Mouse (Mus musculus) stomach, postnatal 0 days (tissue): ENCODE data around the gene Mmrn2. TPM values are rescaled to one million over a fixed set of nuclear protein-coding genes. Genes with fewer than 3 reads are reported as not detected.
A peak's percentile ranks its signal among the peaks of the same experiment; 100 is the strongest.

ENCODE experiments used
- ATAC-seq: fragments of 200-750 bp; cut with Nextera tagmentation; 2 replicates; pipeline ENCODE4 v1.8.0; 2017; ENCODE audit not compliant: low FRiP score, low TSS enrichment
- DNase-seq: peaks from one replicate; pipeline ENCODE4 v3.0.0-alpha.2; 2016; ENCODE audit warnings: low spot score
- H3K27ac ChIP-seq: fragments of 300-500 bp; sonication (generic); replicated peaks from 2 replicates; pipeline ENCODE4 v1.5.1; 2014; ENCODE audit warnings: mild to moderate bottlenecking, control low read depth
- H3K27me3 ChIP-seq: fragments of 300-500 bp; sonication (generic); 2 replicates; pipeline ENCODE4 v1.6.1; 2014; ENCODE audit warnings: low read length; ENCODE audit not compliant: control insufficient read depth, insufficient read depth
- H3K36me3 ChIP-seq: fragments of 300-500 bp; sonication (generic); 2 replicates; pipeline ENCODE4 v1.6.1; 2014; ENCODE audit warnings: low read length, mixed read lengths; ENCODE audit not compliant: control insufficient read depth, insufficient read depth
- H3K4me1 ChIP-seq: fragments of 300-500 bp; sonication (generic); replicated peaks from 2 replicates; pipeline ENCODE4 v1.6.1; 2014; ENCODE audit warnings: antibody characterized with exemption; ENCODE audit not compliant: control insufficient read depth, insufficient read depth
- H3K4me2 ChIP-seq: fragments of 300-500 bp; sonication (generic); replicated peaks from 2 replicates; pipeline ENCODE4 v1.6.1; 2014; ENCODE audit warnings: low read depth, mild to moderate bottlenecking, control low read depth, moderate library complexity
- H3K4me3 ChIP-seq: fragments of 300-500 bp; sonication (generic); 2 replicates; pipeline ENCODE4 v1.5.1; 2014; ENCODE audit warnings: low read depth, low read length, control low read depth
- H3K9ac ChIP-seq: fragments of 300-500 bp; sonication (generic); 2 replicates; pipeline ENCODE4 v1.6.1; 2014; ENCODE audit warnings: mild to moderate bottlenecking, low read length, control low read depth, mixed read lengths
- H3K9me3 ChIP-seq: fragments of 300-500 bp; sonication (generic); 2 replicates; pipeline ENCODE4 v1.6.1; 2016; ENCODE audit warnings: low read length; ENCODE audit not compliant: control insufficient read depth
- CTCF ChIP-seq: IDR thresholded peaks from 2 replicates; pipeline ENCODE4 v1.5.1; 2016; ENCODE audit warnings: antibody characterized with exemption, low read depth, mild to moderate bottlenecking, moderate library complexity
- EP300 ChIP-seq: optimal IDR thresholded peaks from 2 replicates; pipeline ENCODE3; 2016; ENCODE audit warnings: antibody characterized with exemption
- WGBS: fragments of 180-500 bp; shearing (Covaris S2); extraction: QIAGEN DNeasy Blood & Tissue Kit; methylation state at CpG from one replicate; pipeline ENCODE4 v1.1.7; 2014; 5-methylcytosine and 5-hydroxymethylcytosine counted together
- polyA plus RNA-seq: library from polyadenylated mRNA; unstranded; fragments of >200 nt; fragmentation: Nextera tagmentation; extraction: Ambion mirVana; gene quantifications from 2 replicates; pipeline ENCODE4 v1.2.1, GENCODE M21; 2015

Mmrn2 gene
- polyA plus RNA-seq, 1 experiment from 2014 or later = 4.1 TPM

DNA sequence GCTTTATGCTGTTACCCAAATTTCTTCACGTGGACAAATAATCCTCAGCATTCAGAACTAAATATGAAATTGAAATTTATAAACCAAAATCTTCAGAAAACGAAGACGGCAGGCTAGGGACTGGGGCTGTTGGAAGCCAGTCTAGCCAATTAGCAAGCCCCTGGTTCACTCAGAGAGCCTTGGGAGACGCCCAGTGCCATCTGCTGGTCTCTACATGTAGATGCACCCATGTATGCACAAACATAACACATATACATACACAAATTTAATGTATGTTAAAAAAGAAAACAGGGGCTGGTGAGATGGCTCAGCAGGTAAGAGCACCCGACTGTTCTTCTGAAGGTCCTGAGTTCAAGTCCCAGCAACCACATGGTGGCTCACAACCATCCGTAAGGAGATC lies 71.4 kb downstream of the Mmrn2 start:
- 92% methylated on average over 6 of the region's 6 CpGs for WGBS
- Histone ChIP-seq H3K9me3 (no peaks in the 10 kb centered on the region), H3K4me3 (no peak overlapping the region)

DNA sequence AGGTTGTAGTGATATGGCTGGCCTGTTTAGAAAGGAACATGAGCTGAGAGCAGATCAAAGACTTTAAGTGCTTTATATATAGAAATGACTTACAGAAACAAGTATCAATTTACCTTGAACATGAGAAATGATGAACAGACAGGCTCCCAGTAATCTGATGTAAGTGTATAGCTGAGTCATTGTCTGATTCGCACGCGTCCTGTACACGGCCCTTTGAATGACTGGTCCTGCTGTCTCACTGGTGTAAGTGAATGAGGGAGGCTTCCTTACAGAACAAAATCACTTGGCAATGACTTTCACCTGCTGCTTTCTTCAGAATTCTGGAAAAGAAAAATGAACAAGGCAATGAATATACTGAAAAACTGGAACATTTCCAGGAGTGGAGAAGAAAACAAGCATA lies 72.4 kb downstream of the Mmrn2 start:
- DNase-seq (no peak), ATAC-seq (no peak)
- no peak overlapping the region for H3K4me3 ChIP-seq
- no peak overlapping the region for H3K4me2 ChIP-seq
- H3K4me1 ChIP-seq = no peaks in the 10 kb centered on the region
- WGBS = 51% methylated on average over 4 of the region's 4 CpGs
- no peak overlapping the region for H3K9ac ChIP-seq
- H3K27me3 ChIP-seq = no peaks in the 10 kb centered on the region
- H3K9me3 ChIP-seq = no peaks in the 10 kb centered on the region
- H3K27ac ChIP-seq = no peak overlapping the region
- H3K36me3 ChIP-seq = no peaks in the 10 kb centered on the region
- TF ChIP-seq EP300 (no peak), CTCF (no peak)

More for the DNA sequence above, 71.4 kb downstream of the Mmrn2 start:
- DNase-seq = no peak
- no peaks in the 10 kb centered on the region for H3K36me3 ChIP-seq
- ATAC-seq = no peak
- no peak overlapping the region for H3K4me2 ChIP-seq
- H3K27me3 ChIP-seq = no peaks in the 10 kb centered on the region
- no peaks in the 10 kb centered on the region for H3K4me1 ChIP-seq
- no peak overlapping the region for H3K27ac ChIP-seq
- TF ChIP-seq CTCF = peak; percentile 39
- TF ChIP-seq EP300 = no peak
- H3K9ac ChIP-seq = no peak overlapping the region

DNA sequence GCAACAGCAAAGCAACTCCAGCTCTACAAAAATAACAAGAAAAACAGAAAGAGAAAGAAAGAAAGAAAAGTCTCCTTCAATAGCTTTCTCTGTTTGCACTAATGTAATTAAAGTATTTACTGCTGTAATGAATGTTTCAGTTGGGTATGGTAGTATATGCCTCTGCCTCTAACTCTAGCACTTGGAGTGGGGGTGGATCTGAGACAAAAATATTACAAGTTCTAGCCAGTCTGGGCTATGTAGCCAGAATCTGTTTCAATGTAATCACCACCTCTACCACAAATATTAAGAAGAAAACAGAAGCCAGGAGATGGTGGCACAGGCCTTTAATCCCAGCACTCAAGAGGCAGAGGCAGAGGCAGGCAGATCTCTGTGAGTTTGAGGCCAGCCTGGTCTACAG lies 73.1 kb downstream of the Mmrn2 start:
- H3K4me1 ChIP-seq = no peaks in the 10 kb centered on the region
- H3K4me2 ChIP-seq = no peak overlapping the region
- H3K4me3 ChIP-seq = no peak overlapping the region
- H3K27me3 ChIP-seq = no peaks in the 10 kb centered on the region
- DNase-seq = no peak
- TF ChIP-seq EP300 = no peak
- no peak for TF ChIP-seq CTCF
- no peak overlapping the region for H3K27ac ChIP-seq
- ATAC-seq = no peak
- no peak overlapping the region for H3K9ac ChIP-seq
- no peaks in the 10 kb centered on the region for H3K36me3 ChIP-seq
- H3K9me3 ChIP-seq = no peaks in the 10 kb centered on the region

DNA sequence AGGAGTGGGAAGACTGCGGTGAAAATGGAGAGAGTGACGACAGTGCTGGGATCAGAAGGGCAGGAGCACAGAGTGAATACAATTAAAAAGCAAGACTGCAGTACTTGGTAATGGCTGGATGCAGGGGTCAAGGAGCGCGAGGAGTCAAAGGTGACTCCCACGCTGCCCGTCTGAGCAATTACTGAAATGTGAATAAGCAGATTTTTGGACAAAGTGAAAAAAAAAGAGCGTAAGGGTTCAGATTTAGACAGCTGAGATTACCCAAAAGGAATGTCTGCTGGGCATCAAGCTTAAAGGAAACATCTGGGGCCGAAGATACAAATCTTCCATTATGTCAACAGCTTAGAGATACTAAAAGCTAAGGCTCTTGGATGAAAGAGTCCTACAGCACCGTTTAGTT lies 74.5 kb downstream of the Mmrn2 start:
- Histone ChIP-seq H3K4me1 (no peaks in the 10 kb centered on the region), H3K9me3 (no peaks in the 10 kb centered on the region), H3K4me2 (no peak overlapping the region), H3K4me3 (no peak overlapping the region), H3K36me3 (no peaks in the 10 kb centered on the region), H3K27ac (no peak overlapping the region), H3K9ac (no peak overlapping the region), H3K27me3 (no peaks in the 10 kb centered on the region)
- TF ChIP-seq CTCF (no peak), EP300 (no peak)
- no peak for DNase-seq
- ATAC-seq = no peak
- 49% methylated on average over 9 of the region's 9 CpGs for WGBS

DNA sequence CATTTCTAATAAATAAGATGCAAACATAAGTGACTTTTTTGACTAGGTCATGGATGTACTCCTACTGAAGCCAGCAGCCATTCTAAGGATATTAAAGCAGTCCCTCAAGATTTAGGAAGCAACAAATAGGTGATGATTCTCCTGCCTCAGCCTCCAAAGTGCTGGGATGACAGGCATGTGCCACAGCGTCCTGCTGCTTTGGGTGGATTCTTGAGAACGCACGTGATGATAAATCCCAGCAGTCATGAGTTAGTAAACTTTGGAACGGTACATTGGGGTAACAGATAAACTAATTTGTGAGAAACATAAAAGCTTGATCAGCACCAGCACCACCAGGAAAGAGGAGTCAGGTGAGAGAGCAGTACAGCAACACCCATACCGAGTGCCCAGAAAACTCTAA lies 75.2 kb downstream of the Mmrn2 start:
- no peak overlapping the region for H3K9ac ChIP-seq
- H3K27ac ChIP-seq = no peak overlapping the region
- 69% methylated on average over 5 of the region's 5 CpGs for WGBS
- no peaks in the 10 kb centered on the region for H3K27me3 ChIP-seq
- H3K9me3 ChIP-seq = no peaks in the 10 kb centered on the region
- DNase-seq (no peak), ATAC-seq (no peak)
- no peaks in the 10 kb centered on the region for H3K4me1 ChIP-seq
- TF ChIP-seq CTCF = no peak
- no peak for TF ChIP-seq EP300
- no peak overlapping the region for H3K4me3 ChIP-seq
- H3K4me2 ChIP-seq = no peak overlapping the region
- H3K36me3 ChIP-seq = no peaks in the 10 kb centered on the region

DNA sequence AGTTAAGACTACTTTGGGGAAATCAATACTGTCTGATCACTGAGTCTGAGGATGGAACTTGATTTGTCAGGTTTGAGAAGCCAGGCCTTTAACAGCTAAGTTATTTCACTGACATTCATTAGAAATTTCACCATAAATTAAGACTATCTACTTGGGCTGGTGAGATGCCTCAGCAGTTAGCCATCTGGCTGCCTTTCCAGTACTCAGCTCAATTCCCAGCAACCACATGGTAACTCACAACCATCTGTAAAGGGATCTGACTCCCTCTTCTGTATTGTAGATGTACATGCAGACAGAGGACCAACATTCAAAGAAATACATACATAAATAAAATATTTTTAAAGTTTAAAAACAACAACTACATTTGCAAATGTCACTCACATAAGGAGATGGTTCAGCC lies 76.6 kb downstream of the Mmrn2 start:
- Histone ChIP-seq H3K9me3 (no peaks in the 10 kb centered on the region), H3K4me3 (no peak overlapping the region), H3K4me1 (no peaks in the 10 kb centered on the region), H3K27ac (no peak overlapping the region), H3K9ac (no peak overlapping the region), H3K4me2 (no peak overlapping the region), H3K36me3 (no peaks in the 10 kb centered on the region), H3K27me3 (no peaks in the 10 kb centered on the region)
- TF ChIP-seq EP300 = no peak
- no peak for TF ChIP-seq CTCF
- DNase-seq (no peak), ATAC-seq (no peak)
